Mouse (Mus musculus) forebrain, embryonic 10.5 days (tissue): ENCODE data around the gene Kif5a. TPM values are rescaled to one million over a fixed set of nuclear protein-coding genes. Genes with fewer than 3 reads are reported as not detected.
A peak's percentile ranks its signal among the peaks of the same experiment; 100 is the strongest.
"Not testable (repeated sequence)": the region's sequence is repeated elsewhere in the genome, so short reads cannot be mapped to it uniquely, and the experiment has no call there.

Experiments
- DNase-seq: peaks from one replicate; pipeline ENCODE4 v3.0.0-alpha.2; 2017; ENCODE audit warnings: low spot score; ENCODE audit errors: extremely low spot score
- H3K27ac ChIP-seq: fragments of 300-500 bp; sonication (generic); 2 replicates; pipeline ENCODE4 v1.5.1; 2016; ENCODE audit warnings: mild to moderate bottlenecking
- H3K27me3 ChIP-seq: fragments of 300-500 bp; sonication (generic); 2 replicates; pipeline ENCODE4 v1.6.1; 2016; ENCODE audit warnings: mild to moderate bottlenecking; ENCODE audit not compliant: poor library complexity, severe bottlenecking
- H3K36me3 ChIP-seq: fragments of 300-500 bp; sonication (generic); replicated peaks from 2 replicates; pipeline ENCODE4 v1.6.1; 2016; ENCODE audit warnings: mild to moderate bottlenecking, moderate library complexity
- H3K4me1 ChIP-seq: fragments of 300-500 bp; sonication (generic); 2 replicates; pipeline ENCODE4 v1.6.1; 2016
- H3K4me3 ChIP-seq: fragments of 300-500 bp; sonication (generic); 2 replicates; pipeline ENCODE4 v1.5.1; 2016; ENCODE audit warnings: mild to moderate bottlenecking, moderate library complexity
- H3K9me3 ChIP-seq: fragments of 300-500 bp; sonication (generic); 2 replicates; pipeline ENCODE4 v1.6.1; 2016; ENCODE audit warnings: mild to moderate bottlenecking, moderate library complexity
- WGBS: fragments of 180-500 bp; shearing (Covaris S2); methylation state at CpG from one replicate; pipeline ENCODE4 v1.1.7; 2016; 5-methylcytosine and 5-hydroxymethylcytosine counted together
- polyA plus RNA-seq: library from polyadenylated mRNA; unstranded; fragments of >200 nt; fragmentation: Nextera tagmentation; extraction: Ambion mirVana; gene quantifications from 2 replicates; pipeline ENCODE4 v1.2.1, GENCODE M21; 2016

The Kif5a gene
- polyA plus RNA-seq, 1 experiment from 2014 or later = 7.9 TPM

DNA sequence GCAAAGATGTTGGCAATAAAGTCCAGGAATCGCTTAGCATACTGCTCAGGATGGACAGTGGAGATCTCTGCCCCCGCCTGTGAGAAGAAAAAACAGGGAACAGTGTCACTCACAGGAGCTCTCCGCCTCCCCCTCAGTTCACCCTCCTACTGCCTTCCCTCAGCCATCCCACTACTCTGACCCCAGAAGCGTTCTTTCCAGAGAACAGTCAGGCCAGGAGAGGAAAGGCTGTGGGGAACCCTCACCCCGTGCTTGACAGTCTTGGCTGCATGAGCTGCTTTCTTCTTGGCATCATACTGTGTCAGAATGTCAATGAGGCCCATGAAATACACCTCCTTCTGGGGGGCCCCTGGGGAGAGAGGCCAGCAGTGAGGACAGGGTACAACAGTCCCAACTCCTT lies 64.1 kb downstream of the Kif5a start:
- DNase-seq = no peak
- WGBS = 74% methylated on average over 5 of the region's 5 CpGs
- Histone ChIP-seq H3K4me1 (peaks cover 31% of the 10 kb centered on the region), H3K4me3 (no peak overlapping the region), H3K27me3 (no peaks in the 10 kb centered on the region), H3K27ac (no peak overlapping the region; the same call in 1 of the 2 replicates), H3K36me3 (peaks cover 69% of the 10 kb centered on the region), H3K9me3 (no peaks in the 10 kb centered on the region)

DNA sequence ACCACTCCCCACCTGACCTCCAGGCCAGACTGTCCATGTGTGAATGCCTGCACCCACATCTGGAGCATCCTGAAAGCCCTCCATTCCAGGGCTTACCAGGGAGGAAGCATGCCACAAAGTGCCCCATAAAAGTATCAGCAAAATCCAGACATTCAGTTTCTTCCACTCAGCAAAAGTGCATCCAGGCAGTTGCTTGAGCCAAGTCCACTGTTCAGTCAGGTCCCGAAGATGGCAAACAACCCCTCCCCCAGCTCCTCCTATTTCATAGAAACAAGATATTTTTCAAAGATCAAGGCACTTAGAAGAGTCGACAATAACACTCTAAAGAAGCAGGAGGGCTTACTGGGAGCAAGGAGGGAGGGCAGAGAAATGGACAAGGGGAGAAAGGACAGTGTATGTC lies 64.7 kb downstream of the Kif5a start:
- peaks cover 32% of the 10 kb centered on the region for H3K4me1 ChIP-seq
- no peaks in the 10 kb centered on the region for H3K9me3 ChIP-seq
- no peak for DNase-seq
- H3K4me3 ChIP-seq = no peak overlapping the region
- H3K36me3 ChIP-seq = peaks cover 65% of the 10 kb centered on the region
- 71% methylated on average over 2 of the region's 2 CpGs for WGBS
- H3K27ac ChIP-seq = no peak overlapping the region
- H3K27me3 ChIP-seq = no peaks in the 10 kb centered on the region

DNA sequence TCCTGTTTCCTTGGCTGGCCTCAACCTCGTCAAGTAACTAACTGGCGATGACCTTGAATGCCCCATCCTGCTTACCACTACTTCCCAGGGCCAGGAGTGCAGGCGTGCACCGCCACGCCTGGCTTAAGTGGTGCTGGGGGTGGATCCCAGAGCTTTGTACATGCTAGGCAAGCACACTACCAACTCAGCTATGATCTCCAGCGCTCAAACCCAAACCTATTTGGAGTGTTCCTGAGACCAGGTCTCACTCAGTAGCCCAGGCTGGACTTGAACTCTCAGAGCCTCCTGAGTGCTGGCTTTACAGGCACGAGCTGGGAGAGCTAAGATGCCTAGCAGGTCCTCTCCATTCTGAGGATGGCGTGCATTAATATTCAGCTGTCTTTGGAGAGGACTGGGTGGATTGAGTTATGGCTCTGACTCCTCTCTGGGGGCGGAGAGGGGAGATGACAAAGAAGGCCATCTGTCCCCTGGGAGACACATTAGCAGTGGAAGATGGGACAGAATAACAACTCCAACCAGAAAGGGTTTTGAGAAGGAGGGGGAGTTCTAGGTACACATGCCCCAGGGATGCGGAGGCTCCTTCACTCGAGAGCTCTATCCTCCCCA lies 65.5 kb downstream of the Kif5a start:
- peak overlapping the region; percentile 4; the same call in 1 of the 2 replicates for H3K4me3 ChIP-seq

DNA sequence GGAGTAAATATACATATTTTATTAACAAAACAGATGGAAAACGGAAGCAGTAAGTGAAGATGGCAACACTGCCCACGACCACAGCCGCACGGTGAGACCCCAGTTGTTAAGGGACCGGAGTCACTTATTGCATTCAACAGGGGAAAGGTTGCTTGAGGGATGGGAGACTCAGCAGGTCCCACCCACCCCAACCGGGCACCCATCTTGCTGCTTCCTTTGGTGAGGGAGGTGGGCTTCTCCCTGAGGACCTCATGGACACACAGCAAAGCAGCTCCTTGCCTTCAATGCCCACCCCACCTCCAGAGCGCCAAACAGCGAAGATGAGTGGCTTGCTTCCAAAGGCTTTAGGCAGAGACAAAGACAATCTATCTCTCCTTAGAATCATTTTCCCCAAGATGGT lies 66.0 kb downstream of the Kif5a start:
- 92% methylated on average over 8 of the region's 8 CpGs for WGBS
- Histone ChIP-seq H3K9me3 (no peaks in the 10 kb centered on the region), H3K36me3 (peaks cover 65% of the 10 kb centered on the region), H3K27ac (peak overlapping the region; percentile 12; the same call in 1 of the 2 replicates), H3K4me1 (peaks cover 44% of the 10 kb centered on the region), H3K27me3 (no peaks in the 10 kb centered on the region), H3K4me3 (no peak overlapping the region)
- no peak for DNase-seq

More for the DNA sequence above, 65.5 kb downstream of the Kif5a start:
- Histone ChIP-seq H3K4me1 (peaks cover 41% of the 10 kb centered on the region), H3K36me3 (peaks cover 65% of the 10 kb centered on the region), H3K27ac (peak overlapping the region; percentile 12; the same call in 1 of the 2 replicates), H3K9me3 (no peaks in the 10 kb centered on the region), H3K27me3 (no peaks in the 10 kb centered on the region)
- DNase-seq = no peak
- 91% methylated on average over 11 of the region's 11 CpGs for WGBS

DNA sequence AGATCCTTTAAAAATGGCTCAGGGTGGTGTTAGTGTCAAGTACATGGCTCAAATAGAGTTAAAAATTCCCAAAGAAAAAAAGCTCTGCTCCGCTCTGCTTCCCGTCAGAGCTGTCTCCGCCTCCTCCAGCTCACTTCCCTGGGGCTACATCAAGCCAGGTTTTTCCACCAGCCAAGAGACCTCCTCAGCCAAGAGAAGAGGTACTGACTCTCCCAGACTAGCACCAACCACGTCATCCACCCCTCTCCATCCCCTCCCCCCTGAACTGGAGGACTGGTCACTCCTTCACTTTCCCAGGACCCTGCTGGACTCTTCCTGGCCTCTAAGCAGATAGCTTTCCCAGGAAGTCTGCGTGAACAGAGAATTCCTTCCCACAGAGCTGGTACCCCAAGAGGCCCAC lies 66.8 kb downstream of the Kif5a start:
- Histone ChIP-seq H3K27ac (peak overlapping the region; percentile 99), H3K4me1 (peaks cover 49% of the 10 kb centered on the region), H3K27me3 (peaks cover 1% of the 10 kb centered on the region; the same call in 1 of the 2 replicates), H3K36me3 (peaks cover 63% of the 10 kb centered on the region), H3K4me3 (peak overlapping the region; percentile 94), H3K9me3 (no peaks in the 10 kb centered on the region)
- peak; percentile 53 for DNase-seq
- WGBS = 2% methylated on average over 5 of the region's 5 CpGs

DNA sequence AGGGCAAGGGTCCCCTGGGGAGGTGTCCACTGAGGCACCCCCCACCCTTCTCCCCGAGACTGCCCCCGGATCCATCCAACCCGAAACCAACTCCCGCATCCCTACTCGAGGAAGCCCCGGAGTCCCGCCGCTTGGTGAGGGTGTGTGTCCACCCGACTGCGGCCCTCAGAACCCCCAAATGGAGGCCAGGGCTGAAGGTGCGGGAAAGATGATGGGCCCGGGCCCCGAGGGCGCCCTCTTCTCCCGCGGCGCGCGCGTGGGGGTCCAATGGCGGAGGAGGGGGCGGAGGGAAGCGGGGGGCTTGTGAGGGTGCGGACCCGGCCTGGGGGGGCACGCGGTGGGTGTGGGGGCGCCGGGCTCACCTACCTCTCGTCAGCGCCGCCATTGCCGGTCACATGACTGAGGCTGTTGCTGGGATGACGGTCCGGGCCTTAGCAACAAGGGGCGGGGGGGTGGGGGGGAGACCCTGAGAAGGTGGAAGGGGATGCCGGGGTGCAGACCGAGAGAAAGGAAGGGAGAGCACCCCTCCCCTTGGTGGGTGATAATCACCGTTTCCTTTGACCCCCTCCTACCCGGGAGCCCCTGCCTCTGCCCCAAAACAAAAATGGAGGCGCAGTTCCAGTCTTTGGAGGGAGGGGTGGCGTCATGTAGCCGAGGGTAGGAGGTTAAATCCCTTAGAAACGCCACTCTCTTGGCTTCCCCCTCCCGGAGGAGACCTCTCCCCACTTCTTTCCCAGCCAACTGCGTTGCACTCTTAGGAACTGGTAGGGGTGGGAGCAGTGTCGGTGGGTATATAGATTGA lies 67.6 kb downstream of the Kif5a start, which contains the start of gene Dtx3:
Dtx3 (minus strand) TSS at position 401 of the 802 bp plus-strand sequence.
- Histone ChIP-seq H3K4me1 (peaks cover 58% of the 10 kb centered on the region), H3K27me3 (peaks cover 10% of the 10 kb centered on the region), H3K4me3 (peak within 1 kb of the TSS; percentile 94), H3K9me3 (no peaks in the 10 kb centered on the region), H3K27ac (peak within 1 kb of the TSS; percentile 99), H3K36me3 (peaks cover 65% of the 10 kb centered on the region)
- DNase-seq = peak; percentile 81
- 0% methylated on average over 42 of the region's 47 CpGs for WGBS

DNA sequence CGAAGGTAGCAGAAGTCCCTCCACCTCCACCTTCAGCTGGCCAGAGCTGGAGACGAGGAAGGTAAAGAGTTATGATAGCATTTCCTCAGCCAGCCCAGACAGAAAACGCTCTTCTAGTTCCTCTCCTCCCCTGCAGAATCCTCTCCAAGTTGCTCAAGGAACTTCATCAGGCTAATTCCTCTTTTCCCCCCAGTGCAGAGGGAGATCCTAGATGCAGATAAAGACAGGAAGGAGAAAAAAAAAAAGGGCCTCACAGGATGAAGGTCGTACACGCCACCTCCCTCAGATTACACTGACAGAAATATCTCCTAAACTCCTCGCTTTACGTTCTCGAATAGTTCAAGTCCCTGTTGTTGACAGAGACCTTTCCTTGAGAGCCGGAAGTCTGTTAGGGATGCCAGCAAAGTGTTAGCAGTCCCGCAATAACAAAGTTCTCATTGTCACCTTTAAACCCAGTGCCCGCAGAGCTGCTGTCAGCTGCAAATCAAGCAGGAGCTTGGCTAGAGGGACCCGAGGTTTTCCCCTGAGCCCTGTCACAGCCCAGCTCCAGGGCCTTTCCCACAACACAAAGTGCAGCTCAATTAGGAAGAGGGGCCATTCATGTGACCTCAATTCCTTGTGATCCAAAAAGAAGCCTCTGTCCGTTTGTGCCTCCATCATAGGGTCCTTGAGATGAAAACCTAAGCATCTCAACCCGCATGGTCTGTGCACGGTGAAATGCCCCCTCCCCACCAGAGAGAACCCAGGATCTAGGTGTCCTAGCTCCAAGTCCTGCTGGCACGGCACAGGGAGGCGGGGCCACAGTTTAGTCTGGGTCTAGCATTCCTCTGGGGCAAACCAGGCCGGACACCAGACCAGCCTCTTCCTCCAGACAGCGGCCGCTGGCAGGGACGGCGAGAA lies 68.5 kb downstream of the Kif5a start:
- Histone ChIP-seq H3K36me3 (peaks cover 57% of the 10 kb centered on the region), H3K4me1 (peaks cover 66% of the 10 kb centered on the region), H3K27ac (peak overlapping the region; percentile 99), H3K9me3 (no peaks in the 10 kb centered on the region), H3K27me3 (peaks cover 10% of the 10 kb centered on the region), H3K4me3 (peak overlapping the region; percentile 94)
- DNase-seq = peak; percentile 61
- 27% methylated on average over 22 of the region's 22 CpGs for WGBS

DNA sequence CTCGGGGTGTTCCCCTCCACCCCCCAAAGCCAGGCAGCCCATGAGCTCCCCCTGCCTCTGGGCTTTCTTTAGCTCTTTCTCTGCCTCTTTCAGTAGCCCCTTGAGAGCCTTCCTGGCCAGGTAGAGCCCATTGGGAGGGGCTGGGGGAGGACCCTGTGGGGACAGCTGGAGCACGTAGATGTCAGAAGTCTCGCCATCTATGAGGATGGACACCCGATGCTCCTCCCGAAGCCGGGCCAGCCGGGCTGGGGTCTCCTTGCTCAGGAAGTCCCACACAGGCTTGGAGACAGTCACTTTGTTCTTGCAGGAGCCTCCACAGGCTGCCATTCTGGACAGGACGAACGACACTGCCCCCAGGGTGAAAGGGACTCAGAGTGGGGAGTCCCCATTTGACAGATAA lies 70.1 kb downstream of the Kif5a start:
- peak overlapping the region; percentile 2; the same call in 1 of the 2 replicates for H3K4me3 ChIP-seq
- H3K27ac ChIP-seq = 0 out of 2 replicates have a peak overlapping the region, but pooled peaks have one; percentile 11
- peaks cover 40% of the 10 kb centered on the region for H3K36me3 ChIP-seq
- no peak for DNase-seq
- 93% methylated on average over 9 of the region's 9 CpGs for WGBS
- H3K4me1 ChIP-seq = peaks cover 83% of the 10 kb centered on the region
- peaks cover 10% of the 10 kb centered on the region for H3K27me3 ChIP-seq
- H3K9me3 ChIP-seq = no peaks in the 10 kb centered on the region

DNA sequence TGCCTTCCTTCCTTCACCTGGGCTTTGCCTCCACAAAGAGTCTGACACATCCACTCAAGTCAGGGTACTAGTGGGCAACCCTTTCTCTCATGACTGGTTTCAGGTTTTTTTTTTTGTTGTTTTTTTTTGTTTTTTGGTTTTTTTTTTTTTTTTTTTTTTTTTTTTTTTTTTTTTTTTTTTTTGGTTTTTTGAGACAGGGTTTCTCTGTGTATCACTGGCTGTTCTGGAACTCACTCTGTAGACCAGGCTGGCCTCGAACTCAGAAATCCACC lies 71.2 kb downstream of the Kif5a start:
- not testable (repeated sequence) for H3K9me3 ChIP-seq, H3K4me3 ChIP-seq, DNase-seq, H3K27ac ChIP-seq
- H3K36me3 ChIP-seq = peaks cover 34% of the 10 kb centered on the region
- peaks cover 10% of the 10 kb centered on the region for H3K27me3 ChIP-seq
- peaks cover 88% of the 10 kb centered on the region for H3K4me1 ChIP-seq
- WGBS = 84% methylated on average over 1 of the region's 1 CpGs

DNA sequence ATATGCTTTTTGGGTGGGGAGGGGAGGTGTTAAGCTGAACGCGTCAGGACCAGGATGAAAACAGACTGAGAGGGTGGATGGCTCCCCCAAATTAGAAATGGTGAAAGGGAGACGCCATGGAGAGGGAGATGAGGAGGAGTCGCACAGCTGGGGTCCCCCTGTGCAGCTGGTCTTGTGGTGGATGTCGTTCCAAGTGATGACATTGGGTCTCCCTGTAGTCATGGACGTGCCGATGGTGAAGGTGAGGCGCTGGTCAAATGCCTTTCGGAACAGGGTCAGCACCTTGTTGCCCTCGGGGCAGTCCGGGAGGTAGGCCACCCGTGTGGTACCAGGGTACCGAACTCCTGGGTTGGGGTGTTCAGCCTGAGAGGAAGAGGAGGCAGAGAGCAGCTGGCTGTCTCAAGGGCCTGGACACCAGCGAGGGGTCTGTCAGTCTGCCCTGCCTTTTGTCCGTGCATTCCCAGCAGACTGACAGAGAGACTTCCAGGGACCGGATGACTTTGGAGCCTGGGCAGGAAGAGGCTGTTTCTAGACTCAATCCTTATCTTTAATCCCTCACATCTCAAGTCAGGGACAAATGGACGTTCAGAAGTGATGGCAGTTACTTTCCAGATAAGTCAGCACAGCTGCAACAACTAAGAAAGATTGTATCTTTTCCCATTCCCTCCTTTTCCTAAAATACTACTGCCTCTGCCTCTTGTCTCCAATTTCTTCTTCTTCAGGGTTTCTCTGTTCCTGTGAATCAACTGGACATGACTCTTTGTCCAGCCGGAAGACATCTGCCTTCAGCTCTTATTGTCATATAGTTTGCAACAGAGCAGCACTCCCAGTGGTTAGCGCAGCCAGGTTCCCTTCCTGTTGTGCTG lies 71.7 kb downstream of the Kif5a start:
- peak overlapping the region; percentile 90 for H3K4me3 ChIP-seq
- DNase-seq = no peak
- peaks cover 10% of the 10 kb centered on the region for H3K27me3 ChIP-seq
- H3K4me1 ChIP-seq = peaks cover 87% of the 10 kb centered on the region
- WGBS = 77% methylated on average over 19 of the region's 19 CpGs
- H3K27ac ChIP-seq = 0 out of 2 replicates have a peak overlapping the region, but pooled peaks have one; percentile 95
- peaks cover 5% of the 10 kb centered on the region; the same call in 1 of the 2 replicates for H3K9me3 ChIP-seq
- peaks cover 40% of the 10 kb centered on the region for H3K36me3 ChIP-seq

DNA sequence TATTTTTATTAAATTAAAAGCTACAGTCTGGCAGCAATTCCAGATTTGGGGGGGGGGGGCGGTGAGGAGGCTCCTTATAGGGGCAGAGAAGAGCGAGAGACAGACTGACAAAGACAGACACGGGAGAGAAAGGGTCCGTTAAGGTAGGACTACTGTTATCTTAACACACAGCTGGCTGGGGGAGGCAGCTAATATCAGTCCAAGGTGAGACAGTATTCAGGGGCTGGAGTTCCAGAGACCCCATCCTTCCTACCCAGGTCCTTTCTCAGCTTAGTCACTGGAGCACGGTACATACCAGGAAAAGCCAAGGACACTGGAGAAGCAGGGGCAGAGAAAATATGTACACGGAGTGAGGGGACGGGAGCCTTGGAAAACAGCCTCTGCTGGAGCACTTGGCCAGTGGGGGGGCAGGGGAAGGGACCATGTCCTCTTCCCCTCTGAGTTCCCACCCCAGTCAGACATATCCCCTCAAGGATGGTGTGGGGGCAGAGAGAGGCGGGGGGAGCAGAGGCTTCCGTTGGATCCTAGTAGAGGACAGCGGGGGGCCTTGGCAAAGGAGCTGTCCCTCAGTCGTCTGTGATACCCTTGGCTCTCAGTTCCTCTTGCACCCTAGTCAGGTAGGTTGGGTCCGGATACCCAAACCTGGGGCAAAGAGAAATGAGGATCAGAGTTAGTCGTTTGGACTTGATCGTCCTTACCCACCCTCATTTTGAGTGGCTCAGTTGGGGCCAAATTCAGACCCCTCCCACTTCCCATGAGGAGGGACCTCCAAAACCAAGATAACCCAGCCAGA lies 72.6 kb downstream of the Kif5a start:
- DNase-seq = no peak

More for the DNA sequence above, 72.6 kb downstream of the Kif5a start:
- Histone ChIP-seq H3K27ac (peak overlapping the region; percentile 95), H3K36me3 (peaks cover 46% of the 10 kb centered on the region), H3K9me3 (peaks cover 5% of the 10 kb centered on the region; the same call in 1 of the 2 replicates), H3K4me1 (peaks cover 79% of the 10 kb centered on the region), H3K4me3 (peak overlapping the region; percentile 90), H3K27me3 (peaks cover 15% of the 10 kb centered on the region)
- WGBS = 28% methylated on average over 14 of the region's 14 CpGs
